Mouse (Mus musculus) forebrain, embryonic 12.5 days (tissue): ENCODE data around the gene Ptgir. TPM values are rescaled to one million over a fixed set of nuclear protein-coding genes. Genes with fewer than 3 reads are reported as not detected.
"Not testable (repeated sequence)": the region's sequence is repeated elsewhere in the genome, so short reads cannot be mapped to it uniquely, and the experiment has no call there.

Experiments used
- ATAC-seq: fragments of 200-750 bp; cut with Nextera tagmentation; 2 replicates; pipeline ENCODE4 v1.8.0; 2017; ENCODE audit warnings: moderate TSS enrichment; ENCODE audit not compliant: low FRiP score
- H3K27ac ChIP-seq: fragments of 300-500 bp; sonication (generic); 2 replicates; pipeline ENCODE4 v1.5.1; 2016; ENCODE audit warnings: mild to moderate bottlenecking
- H3K27me3 ChIP-seq: fragments of 300-500 bp; sonication (generic); 2 replicates; pipeline ENCODE4 v1.6.1; 2016; ENCODE audit warnings: mild to moderate bottlenecking
- H3K36me3 ChIP-seq: fragments of 300-500 bp; sonication (generic); replicated peaks from 2 replicates; pipeline ENCODE4 v1.6.1; 2016; ENCODE audit warnings: mild to moderate bottlenecking
- H3K4me1 ChIP-seq: fragments of 300-500 bp; sonication (generic); 2 replicates; pipeline ENCODE4 v1.6.1; 2016
- H3K4me2 ChIP-seq: fragments of 300-500 bp; sonication (generic); 2 replicates; pipeline ENCODE4 v1.6.1; 2016; ENCODE audit warnings: mild to moderate bottlenecking, moderate library complexity
- H3K4me3 ChIP-seq: fragments of 300-500 bp; sonication (generic); replicated peaks from 2 replicates; pipeline ENCODE4 v1.5.1; 2016; ENCODE audit warnings: mild to moderate bottlenecking
- H3K9ac ChIP-seq: fragments of 300-500 bp; sonication (generic); 2 replicates; pipeline ENCODE4 v1.6.1; 2016; ENCODE audit warnings: mild to moderate bottlenecking
- H3K9me3 ChIP-seq: fragments of 300-500 bp; sonication (generic); 2 replicates; pipeline ENCODE4 v1.6.1; 2016
- WGBS: fragments of 180-500 bp; shearing (Covaris S2); methylation state at CpG from one replicate; pipeline ENCODE4 v1.1.7; 2016; 5-methylcytosine and 5-hydroxymethylcytosine counted together
- polyA plus RNA-seq: library from polyadenylated mRNA; unstranded; fragments of >200 nt; fragmentation: Nextera tagmentation; extraction: Ambion mirVana; gene quantifications from 2 replicates; pipeline ENCODE4 v1.2.1, GENCODE M21; 2016

Ptgir gene
- polyA plus RNA-seq, 1 experiment from 2014 or later = 0.51 TPM

GRCm38 (mm10) chr7:16946441-16947348, 40.4 kb downstream of the Ptgir start:
- Histone ChIP-seq H3K9ac (peak overlapping the region; percentile 63), H3K36me3 (no peaks in the 10 kb centered on the region), H3K9me3 (no peaks in the 10 kb centered on the region), H3K4me3 (peak overlapping the region; percentile 52), H3K27ac (peak overlapping the region; percentile 68), H3K27me3 (peaks cover 49% of the 10 kb centered on the region), H3K4me1 (peaks cover 69% of the 10 kb centered on the region), H3K4me2 (peak overlapping the region; percentile 69)
- 2% methylated on average over 53 of the region's 53 CpGs for WGBS
- ATAC-seq = no peak

GRCm38 (mm10) chr7:16947349-16947895, 41.1 kb downstream of the Ptgir start:
- whole genome bisulfite sequencing = 16% methylated on average over 21 of the region's 22 CpGs
- Histone ChIP-seq H3K9ac (peak overlapping the region; percentile 63), H3K4me2 (peak overlapping the region; percentile 69), H3K27ac (peak overlapping the region; percentile 68), H3K36me3 (no peaks in the 10 kb centered on the region), H3K9me3 (no peaks in the 10 kb centered on the region), H3K4me1 (peaks cover 69% of the 10 kb centered on the region), H3K4me3 (peak overlapping the region; percentile 52), H3K27me3 (peaks cover 49% of the 10 kb centered on the region)
- ATAC-seq = no peak

DNA sequence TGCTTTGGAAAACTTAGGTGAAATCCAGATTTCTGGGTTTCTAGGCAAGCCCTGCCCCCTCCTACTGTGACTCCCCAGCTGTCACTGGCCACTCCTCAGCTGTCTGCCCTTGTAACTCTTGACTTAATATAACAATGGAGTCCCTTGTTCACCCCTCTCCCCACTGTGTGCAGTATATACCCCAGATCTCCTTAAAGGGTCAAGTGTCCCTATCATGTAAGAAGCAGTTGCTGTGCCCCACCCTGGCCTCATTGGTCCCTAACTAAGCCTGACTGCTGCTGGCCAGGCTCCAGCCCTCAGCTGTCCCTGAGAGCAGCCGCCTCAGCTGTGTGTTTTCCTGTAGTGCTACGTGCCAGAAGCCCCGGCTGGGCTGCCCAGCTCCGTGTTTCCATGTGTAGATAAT, 41.7 kb downstream of the Ptgir start:
- Histone ChIP-seq H3K9ac (peak overlapping the region; percentile 63), H3K4me2 (peak overlapping the region; percentile 69), H3K4me3 (peak overlapping the region; percentile 52), H3K27me3 (peaks cover 49% of the 10 kb centered on the region), H3K9me3 (no peaks in the 10 kb centered on the region), H3K36me3 (no peaks in the 10 kb centered on the region), H3K27ac (peak overlapping the region; percentile 68; the same call in 1 of the 2 replicates), H3K4me1 (peaks cover 69% of the 10 kb centered on the region)
- no peak for ATAC-seq
- 19% methylated on average over 4 of the region's 4 CpGs for WGBS

- Histone ChIP-seq H3K9ac (peak overlapping the region; percentile 48; the same call in 1 of the 2 replicates), H3K36me3 (no peaks in the 10 kb centered on the region), H3K9me3 (no peaks in the 10 kb centered on the region), H3K4me1 (peaks cover 59% of the 10 kb centered on the region), H3K4me2 (peak overlapping the region; percentile 69), H3K27ac (0 out of 2 replicates have a peak overlapping the region, but pooled peaks have one; percentile 36), H3K27me3 (peaks cover 49% of the 10 kb centered on the region), H3K4me3 (peak overlapping the region; percentile 52; the same call in 1 of the 2 replicates)
- no peak for ATAC-seq
- WGBS = 51% methylated on average over 8 of the region's 8 CpGs
Observed at GRCm38 (mm10) chr7:16948923-16949458, 42.7 kb downstream of the Ptgir start.

GRCm38 (mm10) chr7:16949908-16950841, 43.9 kb downstream of the Ptgir start:
- Histone ChIP-seq H3K36me3 (no peaks in the 10 kb centered on the region), H3K27me3 (peaks cover 47% of the 10 kb centered on the region), H3K4me3 (peak overlapping the region; percentile 29), H3K27ac (0 out of 2 replicates have a peak overlapping the region, but pooled peaks have one; percentile 36), H3K4me2 (peak overlapping the region; percentile 69), H3K9ac (peak overlapping the region; percentile 48), H3K9me3 (no peaks in the 10 kb centered on the region), H3K4me1 (peaks cover 53% of the 10 kb centered on the region)
- 13% methylated on average over 29 of the region's 29 CpGs for WGBS
- peak; percentile 59 for ATAC-seq

DNA sequence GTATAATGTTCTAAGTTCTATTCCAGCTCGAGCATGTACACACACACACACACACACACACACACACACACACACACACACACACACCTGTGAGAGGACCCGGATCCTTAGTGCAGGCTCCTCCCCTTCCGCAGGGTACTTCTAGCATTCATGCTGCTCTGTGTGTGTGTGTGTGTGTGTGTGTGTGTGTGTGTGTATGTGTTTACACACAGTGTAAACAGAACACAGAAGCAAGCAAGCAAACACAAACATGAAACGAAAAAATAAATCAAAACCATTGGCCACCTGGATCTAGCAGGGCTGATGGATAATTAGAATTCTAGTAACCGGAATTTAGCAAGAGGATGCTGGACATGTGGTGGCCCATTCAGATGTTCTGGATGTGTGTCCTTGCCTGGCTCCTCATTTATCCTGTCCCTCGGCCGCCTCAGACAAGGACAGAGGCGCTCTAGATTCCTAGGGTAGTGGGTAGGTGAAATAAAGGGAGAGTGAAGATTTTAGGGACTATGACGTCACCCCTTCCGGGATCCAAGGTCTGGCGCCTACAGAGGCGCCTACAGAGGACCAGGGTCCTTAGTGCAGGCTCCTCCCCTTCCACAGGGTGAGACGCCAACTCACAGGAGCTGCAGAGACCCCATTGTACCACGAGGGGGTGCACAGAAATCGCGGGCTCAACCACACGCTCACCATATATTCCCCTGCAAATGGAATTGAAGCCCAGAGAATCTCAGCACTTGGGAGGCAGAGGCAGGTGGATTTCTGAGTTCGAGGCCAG, 44.8 kb downstream of the Ptgir start:
- Histone ChIP-seq H3K4me2 (no peak overlapping the region), H3K4me1 (peaks cover 44% of the 10 kb centered on the region), H3K4me3 (no peak overlapping the region), H3K9ac (no peak overlapping the region), H3K9me3 (no peaks in the 10 kb centered on the region), H3K27me3 (peaks cover 38% of the 10 kb centered on the region), H3K36me3 (no peaks in the 10 kb centered on the region), H3K27ac (0 out of 2 replicates have a peak overlapping the region, but pooled peaks have one; percentile 19)
- 24% methylated on average over 18 of the region's 18 CpGs for WGBS
- peak; percentile 81 for ATAC-seq

- ATAC-seq, H3K9me3 ChIP-seq, H3K27ac ChIP-seq, H3K4me3 ChIP-seq, H3K36me3 ChIP-seq, H3K4me2 ChIP-seq, H3K9ac ChIP-seq: not testable (repeated sequence)
- H3K27me3 ChIP-seq = peaks cover 11% of the 10 kb centered on the region
- H3K4me1 ChIP-seq = peaks cover 34% of the 10 kb centered on the region
- 60% methylated on average over 2 of the region's 2 CpGs for whole genome bisulfite sequencing
Observed at GRCm38 (mm10) chr7:16953776-16954175, 47.5 kb downstream of the Ptgir start.

DNA sequence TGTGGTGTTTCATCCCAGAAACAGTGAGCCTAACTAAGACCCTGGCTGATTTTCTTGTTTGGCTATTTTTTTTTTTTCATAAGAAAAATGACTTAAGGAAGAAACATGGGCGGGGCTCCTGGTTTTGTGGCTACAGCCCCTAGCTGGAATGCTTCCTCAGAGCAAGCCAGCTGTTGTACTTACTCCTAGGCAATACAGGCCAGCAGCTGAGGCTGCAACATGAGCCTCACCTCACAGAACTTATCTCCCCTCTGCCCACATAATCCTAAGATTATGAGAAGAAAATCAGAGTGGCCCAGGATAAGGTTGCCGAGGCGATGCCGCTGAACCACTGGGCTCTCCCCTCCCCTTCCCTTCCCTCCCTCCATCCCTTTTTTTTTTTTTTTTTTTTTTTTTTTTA, 49.4 kb downstream of the Ptgir start:
- Histone ChIP-seq H3K4me2 (no peak overlapping the region), H3K9me3 (no peaks in the 10 kb centered on the region), H3K27me3 (no peaks in the 10 kb centered on the region), H3K9ac (no peak overlapping the region), H3K4me3 (no peak overlapping the region), H3K27ac (0 out of 2 replicates have a peak overlapping the region, but pooled peaks have one; percentile 19), H3K4me1 (peaks cover 35% of the 10 kb centered on the region), H3K36me3 (no peaks in the 10 kb centered on the region)
- ATAC-seq = no peak
- 78% methylated on average over 4 of the region's 4 CpGs for WGBS

GRCm38 (mm10) chr7:16956410-16957265, 50.3 kb downstream of the Ptgir start:
- Histone ChIP-seq H3K9ac (peak overlapping the region; percentile 25; the same call in 1 of the 2 replicates), H3K9me3 (no peaks in the 10 kb centered on the region), H3K4me2 (peak overlapping the region; percentile 33), H3K27ac (peak overlapping the region; percentile 89), H3K4me1 (peaks cover 44% of the 10 kb centered on the region), H3K36me3 (no peaks in the 10 kb centered on the region; the same call in 1 of the 2 replicates), H3K27me3 (no peaks in the 10 kb centered on the region), H3K4me3 (no peak overlapping the region)
- WGBS = 52% methylated on average over 15 of the region's 15 CpGs
- peak; percentile 57; the same call in 1 of the 2 replicates for ATAC-seq

GRCm38 (mm10) chr7:16959539-16960187, 53.4 kb downstream of the Ptgir start, which contains the start of gene Pnmal1:
Gene Pnmal1, plus strand, starts transcription at chr7:16959679.
- H3K36me3 ChIP-seq = peaks cover 6% of the 10 kb centered on the region; the same call in 1 of the 2 replicates
- 7% methylated on average over 17 of the region's 17 CpGs for WGBS
- H3K9me3 ChIP-seq = no peaks in the 10 kb centered on the region
- H3K27ac ChIP-seq = peak within 1 kb of the TSS; percentile 92
- peak; percentile 94 for ATAC-seq
- peak within 1 kb of the TSS; percentile 60 for H3K4me2 ChIP-seq
- H3K27me3 ChIP-seq = no peaks in the 10 kb centered on the region
- H3K4me1 ChIP-seq = peaks cover 48% of the 10 kb centered on the region
- peak within 1 kb of the TSS; percentile 52 for H3K9ac ChIP-seq
- H3K4me3 ChIP-seq = peak within 1 kb of the TSS; percentile 35
